Mouse (Mus musculus): ENCODE measurements around the gene Wnt3.

GRCm38 (mm10) chr11:103749306-103750089 is 24.5 kb upstream of the Wnt3 start, which contains the start of gene Wnt9b:
- TF ChIP-seq POLR2A (IDR thresholded peaks at IDR 0.05; ENCODE audit: insufficient read depth, low read depth, low read length) (no peak), CTCF (IDR thresholded peaks at IDR 0.05) (no peak)

Data from heart, adult 2 months (tissue).